Mouse (Mus musculus) stomach, embryonic 14.5 days (tissue): Measurements from ENCODE around the gene Ablim1. TPM values are rescaled to one million over a fixed set of nuclear protein-coding genes. Genes with fewer than 3 reads are reported as not detected.
A peak's percentile ranks its signal among the peaks of the same experiment; 100 is the strongest.

Source experiments
- ATAC-seq: fragments of 200-750 bp; cut with Nextera tagmentation; 2 replicates; pipeline ENCODE4 v1.8.0; 2017; ENCODE audit warnings: low read depth, moderate TSS enrichment; ENCODE audit not compliant: insufficient number of reproducible peaks, insufficient read depth, low FRiP score
- H3K27ac ChIP-seq: fragments of 300-500 bp; sonication (generic); 2 replicates; pipeline ENCODE4 v1.5.1; 2014; ENCODE audit warnings: mild to moderate bottlenecking, low read length, moderate library complexity, mixed read lengths
- H3K27me3 ChIP-seq: fragments of 300-500 bp; sonication (generic); 2 replicates; pipeline ENCODE4 v1.6.1; 2014; ENCODE audit warnings: low read length, control low read depth, mixed read lengths; ENCODE audit not compliant: control insufficient read depth, insufficient read depth
- H3K36me3 ChIP-seq: fragments of 300-500 bp; sonication (generic); 2 replicates; pipeline ENCODE4 v1.6.1; 2014; ENCODE audit warnings: mild to moderate bottlenecking, control low read depth, low read length, moderate library complexity, mixed read lengths; ENCODE audit not compliant: control insufficient read depth, insufficient read depth
- H3K4me1 ChIP-seq: fragments of 300-500 bp; sonication (generic); 2 replicates; pipeline ENCODE4 v1.6.1; 2014; ENCODE audit warnings: low read length, control low read depth, mixed read lengths; ENCODE audit not compliant: control insufficient read depth, insufficient read depth
- H3K4me2 ChIP-seq: fragments of 300-500 bp; sonication (generic); replicated peaks from 2 replicates; pipeline ENCODE4 v1.6.1; 2014; ENCODE audit warnings: low read depth, low read length, control low read depth
- H3K4me3 ChIP-seq: fragments of 300-500 bp; sonication (generic); 2 replicates; pipeline ENCODE4 v1.5.1; 2014; ENCODE audit warnings: low read depth, low read length, control low read depth
- H3K9ac ChIP-seq: fragments of 300-500 bp; sonication (generic); replicated peaks from 2 replicates; pipeline ENCODE4 v1.6.1; 2014; ENCODE audit warnings: low read depth, mild to moderate bottlenecking, control low read depth, low read length, moderate library complexity, mixed read lengths
- H3K9me3 ChIP-seq: fragments of 300-500 bp; sonication (generic); 2 replicates; pipeline ENCODE4 v1.6.1; 2016; ENCODE audit warnings: low read depth, low read length, control low read depth; ENCODE audit not compliant: control insufficient read depth
- WGBS: fragments of 180-500 bp; shearing (Covaris S2); extraction: QIAGEN DNeasy Blood & Tissue Kit; methylation state at CpG from one replicate; pipeline ENCODE4 v1.1.7; 2014; 5-methylcytosine and 5-hydroxymethylcytosine counted together
- polyA plus RNA-seq: library from polyadenylated mRNA; unstranded; fragments of >200 nt; fragmentation: Nextera tagmentation; extraction: Ambion mirVana; gene quantifications from 2 replicates; pipeline ENCODE4 v1.2.1, GENCODE M21; 2014

The Ablim1 gene
- 36.9 and 43.7 TPM in 2 replicates for polyA plus RNA-seq

GRCm38 (mm10) chr19:57314346-57315012, at the start of gene Ablim1:
Gene Ablim1 (minus strand): TSS chr19:57314919.
- peak within 1 kb of the TSS; percentile 96 for H3K4me2 ChIP-seq
- no peaks in the 10 kb centered on the region for H3K4me1 ChIP-seq
- H3K27ac ChIP-seq: no peak within 1 kb of the TSS
- WGBS: 1% methylated on average over 52 of the region's 52 CpGs
- no peaks in the 10 kb centered on the region for H3K36me3 ChIP-seq
- H3K9ac ChIP-seq: peak within 1 kb of the TSS; percentile 41; the same call in 1 of the 2 replicates
- H3K9me3 ChIP-seq: no peaks in the 10 kb centered on the region
- no peaks in the 10 kb centered on the region for H3K27me3 ChIP-seq
- H3K4me3 ChIP-seq: peak within 1 kb of the TSS; percentile 50
- peak; percentile 86 for ATAC-seq

- H3K9me3 ChIP-seq: no peaks in the 10 kb centered on the region
- no peak overlapping the region for H3K9ac ChIP-seq
- 86% methylated on average over 7 of the region's 7 CpGs for WGBS
- H3K4me3 ChIP-seq: no peak overlapping the region
- no peak for ATAC-seq
- no peak overlapping the region for H3K27ac ChIP-seq
- H3K4me1 ChIP-seq: peaks cover 53% of the 10 kb centered on the region
- no peaks in the 10 kb centered on the region for H3K27me3 ChIP-seq
- H3K4me2 ChIP-seq: peak overlapping the region; percentile 76; the same call in 1 of the 2 replicates
- H3K36me3 ChIP-seq: no peaks in the 10 kb centered on the region
Observed at GRCm38 (mm10) chr19:57363538-57363937, 48.8 kb upstream of the Ablim1 start.

GRCm38 (mm10) chr19:57363076-57363475, 48.4 kb upstream of the Ablim1 start:
- peaks cover 58% of the 10 kb centered on the region for H3K4me1 ChIP-seq
- no peak for ATAC-seq
- H3K27ac ChIP-seq: 0 out of 2 replicates have a peak overlapping the region, but pooled peaks have one; percentile 0
- peak overlapping the region; percentile 76 for H3K4me2 ChIP-seq
- H3K4me3 ChIP-seq: peak overlapping the region; percentile 98; the same call in 1 of the 2 replicates
- H3K27me3 ChIP-seq: no peaks in the 10 kb centered on the region
- 0 out of 2 replicates have a peak overlapping the region, but pooled peaks have one; percentile 15 for H3K9ac ChIP-seq
- H3K9me3 ChIP-seq: no peaks in the 10 kb centered on the region
- H3K36me3 ChIP-seq: no peaks in the 10 kb centered on the region
- 12% methylated on average over 7 of the region's 7 CpGs for WGBS

- 0 out of 2 replicates have a peak overlapping the region, but pooled peaks have one; percentile 11 for H3K27ac ChIP-seq
- H3K4me2 ChIP-seq: peak overlapping the region; percentile 76
- peaks cover 58% of the 10 kb centered on the region for H3K4me1 ChIP-seq
- H3K9me3 ChIP-seq: no peaks in the 10 kb centered on the region
- peak overlapping the region; percentile 98; the same call in 1 of the 2 replicates for H3K4me3 ChIP-seq
- no peaks in the 10 kb centered on the region for H3K36me3 ChIP-seq
- no peaks in the 10 kb centered on the region for H3K27me3 ChIP-seq
- H3K9ac ChIP-seq: peak overlapping the region; percentile 15; the same call in 1 of the 2 replicates
- no peak for ATAC-seq
- 28% methylated on average over 5 of the region's 5 CpGs for WGBS
Observed at GRCm38 (mm10) chr19:57362586-57362985, 47.9 kb upstream of the Ablim1 start.

GRCm38 (mm10) chr19:57361939-57362307, 47.2 kb upstream of the Ablim1 start:
- peak overlapping the region; percentile 76 for H3K4me2 ChIP-seq
- peaks cover 55% of the 10 kb centered on the region for H3K4me1 ChIP-seq
- H3K27me3 ChIP-seq: no peaks in the 10 kb centered on the region
- ATAC-seq: no peak
- H3K36me3 ChIP-seq: no peaks in the 10 kb centered on the region
- H3K9me3 ChIP-seq: no peaks in the 10 kb centered on the region
- WGBS: 9% methylated on average over 3 of the region's 3 CpGs
- H3K27ac ChIP-seq: peak overlapping the region; percentile 97; the same call in 1 of the 2 replicates
- peak overlapping the region; percentile 99 for H3K9ac ChIP-seq
- H3K4me3 ChIP-seq: peak overlapping the region; percentile 98

- peak overlapping the region; percentile 98 for H3K4me3 ChIP-seq
- no peaks in the 10 kb centered on the region for H3K9me3 ChIP-seq
- H3K9ac ChIP-seq: peak overlapping the region; percentile 99
- H3K4me1 ChIP-seq: peaks cover 52% of the 10 kb centered on the region
- WGBS: under 1% methylated on average over 78 of the region's 78 CpGs
- ATAC-seq: peak; percentile 15
- no peaks in the 10 kb centered on the region for H3K27me3 ChIP-seq
- no peaks in the 10 kb centered on the region for H3K36me3 ChIP-seq
- peak overlapping the region; percentile 97 for H3K27ac ChIP-seq
- H3K4me2 ChIP-seq: peak overlapping the region; percentile 76
Observed at GRCm38 (mm10) chr19:57361131-57361938, 46.6 kb upstream of the Ablim1 start.

GRCm38 (mm10) chr19:57360341-57361130, 45.8 kb upstream of the Ablim1 start, which contains the start of gene Fam160b1:
Gene Fam160b1 (plus strand): TSS chr19:57360680.
- ATAC-seq: peak; percentile 89
- Histone ChIP-seq H3K4me1 (peaks cover 52% of the 10 kb centered on the region), H3K9me3 (no peaks in the 10 kb centered on the region), H3K4me2 (peak within 1 kb of the TSS; percentile 76), H3K36me3 (no peaks in the 10 kb centered on the region), H3K4me3 (peak within 1 kb of the TSS; percentile 98), H3K27ac (peak within 1 kb of the TSS; percentile 97), H3K27me3 (no peaks in the 10 kb centered on the region), H3K9ac (peak within 1 kb of the TSS; percentile 99)
- WGBS: 2% methylated on average over 56 of the region's 70 CpGs
